Mouse (Mus musculus): ENCODE results near the gene Pitpnm1. TPM values are rescaled to one million over a fixed set of nuclear protein-coding genes. Genes with fewer than 3 reads are reported as not detected.

Pitpnm1 gene
- polyA plus RNA-seq, 1 experiment from 2014 or later: 9.2 TPM

DNA sequence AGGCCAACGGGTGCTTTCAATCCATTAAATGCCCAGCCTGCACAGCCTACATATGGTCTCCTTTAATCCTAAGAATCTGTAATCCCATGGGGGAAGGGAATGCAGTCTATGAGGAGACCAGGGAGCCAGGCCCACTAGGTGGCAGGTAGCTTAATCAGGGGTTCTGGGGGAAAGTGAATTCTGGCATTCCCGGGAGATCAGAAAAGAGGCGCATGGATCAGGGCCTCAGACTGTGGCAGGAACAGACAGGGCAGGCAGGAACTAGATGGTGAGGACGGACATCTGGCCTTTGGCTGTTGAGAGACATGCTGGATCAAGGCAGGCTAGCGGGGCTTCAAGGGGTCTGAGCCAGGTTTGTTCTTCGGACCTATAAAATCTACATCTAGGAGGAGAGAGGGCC lies 1.7 kb downstream of the Pitpnm1 start:
- Histone ChIP-seq H3K36me3 (ENCODE audit: control insufficient read depth, insufficient read depth, low read length) (no peaks in the 10 kb centered on the region), H3K9me3 (ENCODE audit: control insufficient read depth, low read depth, low read length) (no peaks in the 10 kb centered on the region), H3K4me3 (ENCODE audit: low read depth, low read length) (no peak overlapping the region), H3K27ac (ENCODE audit: low read length) (no peak overlapping the region), H3K4me2 (replicated peaks; ENCODE audit: low read depth, low read length) (peak overlapping the region; percentile 91; the same call in 1 of the 2 replicates), H3K27me3 (ENCODE audit: control insufficient read depth, insufficient read depth, low read length) (peaks cover 11% of the 10 kb centered on the region; the same call in 1 of the 2 replicates), H3K9ac (replicated peaks; ENCODE audit: low read depth, low read length) (no peak overlapping the region), H3K4me1 (ENCODE audit: control insufficient read depth, insufficient read depth, low read length) (peaks cover 21% of the 10 kb centered on the region; the same call in 1 of the 2 replicates)
- WGBS: 72% methylated on average over 6 of the region's 6 CpGs
- ATAC-seq (ENCODE audit: insufficient number of reproducible peaks, insufficient read depth, low FRiP score, low read depth): no peak

GRCm38 (mm10) chr19:4102049-4102448 lies 2.3 kb downstream of the Pitpnm1 start:
- H3K27ac ChIP-seq (ENCODE audit: low read length): no peak overlapping the region
- H3K9ac ChIP-seq (replicated peaks; ENCODE audit: low read depth, low read length): no peak overlapping the region
- H3K9me3 ChIP-seq (ENCODE audit: control insufficient read depth, low read depth, low read length): no peaks in the 10 kb centered on the region
- H3K27me3 ChIP-seq (ENCODE audit: control insufficient read depth, insufficient read depth, low read length): peaks cover 11% of the 10 kb centered on the region; the same call in 1 of the 2 replicates
- no peak overlapping the region for H3K4me3 ChIP-seq (ENCODE audit: low read depth, low read length)
- no peaks in the 10 kb centered on the region for H3K36me3 ChIP-seq (ENCODE audit: control insufficient read depth, insufficient read depth, low read length)
- no peak for ATAC-seq (ENCODE audit: insufficient number of reproducible peaks, insufficient read depth, low FRiP score, low read depth)
- 94% methylated on average over 2 of the region's 2 CpGs for WGBS
- H3K4me1 ChIP-seq (ENCODE audit: control insufficient read depth, insufficient read depth, low read length): peaks cover 21% of the 10 kb centered on the region; the same call in 1 of the 2 replicates
- H3K4me2 ChIP-seq (replicated peaks; ENCODE audit: low read depth, low read length): no peak overlapping the region

GRCm38 (mm10) chr19:4102626-4103025 lies 2.8 kb downstream of the Pitpnm1 start:
- no peaks in the 10 kb centered on the region for H3K36me3 ChIP-seq (ENCODE audit: control insufficient read depth, insufficient read depth, low read length)
- ATAC-seq (ENCODE audit: insufficient number of reproducible peaks, insufficient read depth, low FRiP score, low read depth): no peak

DNA sequence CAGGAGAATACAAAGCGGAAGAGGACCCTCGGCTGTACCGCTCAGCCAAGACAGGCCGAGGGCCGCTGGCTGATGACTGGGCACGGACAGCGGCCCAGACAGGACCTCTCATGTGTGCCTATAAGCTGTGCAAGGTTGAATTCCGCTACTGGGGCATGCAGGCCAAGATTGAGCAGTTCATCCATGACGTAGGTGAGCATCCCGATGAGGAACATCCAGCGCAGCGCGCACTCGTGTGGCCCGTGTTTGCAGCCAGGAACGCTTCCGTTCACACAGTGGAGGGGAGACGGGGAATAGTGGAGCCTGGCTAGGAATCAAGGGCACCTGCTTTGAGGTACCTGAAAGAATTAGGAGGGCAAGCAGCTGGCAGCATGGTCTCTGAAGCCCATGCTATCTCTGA lies 3.5 kb downstream of the Pitpnm1 start:
- Histone ChIP-seq H3K27me3 (ENCODE audit: control insufficient read depth, insufficient read depth, low read length) (peaks cover 11% of the 10 kb centered on the region; the same call in 1 of the 2 replicates), H3K4me2 (replicated peaks; ENCODE audit: low read depth, low read length) (no peak overlapping the region), H3K36me3 (ENCODE audit: control insufficient read depth, insufficient read depth, low read length) (no peaks in the 10 kb centered on the region), H3K9me3 (ENCODE audit: control insufficient read depth, low read depth, low read length) (no peaks in the 10 kb centered on the region), H3K4me1 (ENCODE audit: control insufficient read depth, insufficient read depth, low read length) (peaks cover 18% of the 10 kb centered on the region; the same call in 1 of the 2 replicates), H3K4me3 (ENCODE audit: low read depth, low read length) (no peak overlapping the region), H3K27ac (ENCODE audit: low read length) (no peak overlapping the region), H3K9ac (replicated peaks; ENCODE audit: low read depth, low read length) (no peak overlapping the region)
- ATAC-seq (ENCODE audit: insufficient number of reproducible peaks, insufficient read depth, low FRiP score, low read depth): no peak
- 92% methylated on average over 18 of the region's 18 CpGs for WGBS

More at GRCm38 (mm10) chr19:4102626-4103025, 2.8 kb downstream of the Pitpnm1 start:
- Histone ChIP-seq H3K27ac (ENCODE audit: low read length) (no peak overlapping the region), H3K9ac (replicated peaks; ENCODE audit: low read depth, low read length) (no peak overlapping the region), H3K9me3 (ENCODE audit: control insufficient read depth, low read depth, low read length) (no peaks in the 10 kb centered on the region), H3K4me2 (replicated peaks; ENCODE audit: low read depth, low read length) (no peak overlapping the region), H3K4me3 (ENCODE audit: low read depth, low read length) (no peak overlapping the region), H3K4me1 (ENCODE audit: control insufficient read depth, insufficient read depth, low read length) (peaks cover 21% of the 10 kb centered on the region; the same call in 1 of the 2 replicates), H3K27me3 (ENCODE audit: control insufficient read depth, insufficient read depth, low read length) (peaks cover 11% of the 10 kb centered on the region; the same call in 1 of the 2 replicates)
- 96% methylated on average over 12 of the region's 12 CpGs for WGBS

DNA sequence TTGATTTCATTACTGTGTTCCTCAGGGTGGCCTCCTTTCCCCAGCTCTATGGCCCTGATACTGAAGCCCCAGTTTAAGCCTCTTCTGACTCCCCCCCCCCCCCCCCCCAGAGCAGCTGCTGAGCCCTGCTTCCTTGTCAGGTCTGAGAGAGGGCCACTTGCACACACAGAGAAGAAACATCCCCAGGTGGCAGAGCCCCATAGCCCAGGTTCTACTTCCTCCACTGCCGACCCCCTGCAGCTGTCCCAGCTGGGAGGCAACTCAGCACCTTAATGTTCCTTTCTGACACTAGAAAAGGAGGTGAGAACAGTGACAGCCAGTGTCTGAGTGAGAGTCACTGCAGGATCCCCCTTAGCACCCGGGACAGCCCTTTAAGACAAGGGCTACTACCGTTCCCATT lies 4.0 kb downstream of the Pitpnm1 start:
- Histone ChIP-seq H3K9ac (replicated peaks; ENCODE audit: low read depth, low read length) (no peak overlapping the region), H3K4me1 (ENCODE audit: control insufficient read depth, insufficient read depth, low read length) (peaks cover 13% of the 10 kb centered on the region; the same call in 1 of the 2 replicates), H3K27ac (ENCODE audit: low read length) (no peak overlapping the region), H3K4me2 (replicated peaks; ENCODE audit: low read depth, low read length) (no peak overlapping the region), H3K4me3 (ENCODE audit: low read depth, low read length) (no peak overlapping the region), H3K9me3 (ENCODE audit: control insufficient read depth, low read depth, low read length) (no peaks in the 10 kb centered on the region), H3K27me3 (ENCODE audit: control insufficient read depth, insufficient read depth, low read length) (peaks cover 11% of the 10 kb centered on the region; the same call in 1 of the 2 replicates), H3K36me3 (ENCODE audit: control insufficient read depth, insufficient read depth, low read length) (no peaks in the 10 kb centered on the region)
- no peak for ATAC-seq (ENCODE audit: insufficient number of reproducible peaks, insufficient read depth, low FRiP score, low read depth)
- 70% methylated on average over 3 of the region's 3 CpGs for WGBS

DNA sequence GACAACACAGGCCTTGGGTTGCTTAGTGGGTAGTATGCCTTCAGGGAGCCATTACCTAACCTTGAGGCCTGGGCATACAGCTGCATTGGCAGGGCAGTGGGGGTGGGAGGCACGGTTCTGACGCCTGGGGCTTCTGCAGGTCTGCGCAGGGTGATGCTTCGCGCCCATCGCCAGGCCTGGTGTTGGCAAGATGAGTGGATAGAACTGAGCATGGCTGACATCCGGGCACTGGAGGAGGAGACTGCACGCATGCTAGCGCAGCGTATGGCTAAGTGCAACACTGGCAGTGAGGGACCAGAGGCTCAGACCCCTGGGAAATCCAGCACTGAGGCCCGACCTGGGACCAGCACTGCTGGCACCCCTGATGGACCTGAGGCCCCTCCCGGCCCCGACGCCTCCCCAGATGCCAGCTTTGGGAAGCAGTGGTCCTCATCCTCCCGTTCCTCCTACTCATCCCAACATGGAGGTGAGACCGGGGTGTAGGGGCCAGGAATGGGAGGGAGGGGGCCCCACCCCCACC lies 4.9 kb downstream of the Pitpnm1 start:
- H3K9ac ChIP-seq (replicated peaks; ENCODE audit: low read depth, low read length): no peak overlapping the region
- 87% methylated on average over 16 of the region's 16 CpGs for WGBS
- ATAC-seq (ENCODE audit: insufficient number of reproducible peaks, insufficient read depth, low FRiP score, low read depth): no peak
- peaks cover 11% of the 10 kb centered on the region; the same call in 1 of the 2 replicates for H3K27me3 ChIP-seq (ENCODE audit: control insufficient read depth, insufficient read depth, low read length)
- no peaks in the 10 kb centered on the region for H3K9me3 ChIP-seq (ENCODE audit: control insufficient read depth, low read depth, low read length)
- no peak overlapping the region for H3K4me2 ChIP-seq (replicated peaks; ENCODE audit: low read depth, low read length)
- no peak overlapping the region for H3K4me3 ChIP-seq (ENCODE audit: low read depth, low read length)
- no peak overlapping the region for H3K27ac ChIP-seq (ENCODE audit: low read length)
- peaks cover 7% of the 10 kb centered on the region; the same call in 1 of the 2 replicates for H3K4me1 ChIP-seq (ENCODE audit: control insufficient read depth, insufficient read depth, low read length)
- H3K36me3 ChIP-seq (ENCODE audit: control insufficient read depth, insufficient read depth, low read length): no peaks in the 10 kb centered on the region

DNA sequence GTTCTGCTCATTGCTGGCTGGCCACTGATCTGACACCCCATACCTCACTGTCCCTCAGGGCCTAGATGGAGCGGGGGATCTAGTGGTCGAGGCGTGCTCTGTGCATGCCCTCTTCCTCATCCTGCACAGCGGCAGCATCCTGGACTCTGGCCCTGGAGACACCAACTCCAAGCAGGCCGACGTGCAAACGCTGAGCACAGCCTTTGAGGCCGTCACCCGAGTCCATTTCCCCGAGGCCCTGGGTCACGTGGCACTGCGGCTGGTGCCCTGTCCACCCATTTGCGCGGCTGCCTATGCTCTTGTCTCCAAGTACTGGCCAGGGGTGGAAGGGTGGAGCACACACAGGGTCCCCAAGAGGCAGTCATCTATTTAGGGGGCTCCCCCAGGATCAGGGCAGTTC lies 6.9 kb downstream of the Pitpnm1 start:
- Histone ChIP-seq H3K9me3 (ENCODE audit: control insufficient read depth, low read depth, low read length) (no peaks in the 10 kb centered on the region), H3K4me2 (replicated peaks; ENCODE audit: low read depth, low read length) (no peak overlapping the region), H3K4me1 (ENCODE audit: control insufficient read depth, insufficient read depth, low read length) (no peaks in the 10 kb centered on the region), H3K27me3 (ENCODE audit: control insufficient read depth, insufficient read depth, low read length) (0 out of 2 replicates have a peak, but pooled peaks cover 3% of the 10 kb centered on the region), H3K36me3 (ENCODE audit: control insufficient read depth, insufficient read depth, low read length) (no peaks in the 10 kb centered on the region; the same call in 1 of the 2 replicates), H3K9ac (replicated peaks; ENCODE audit: low read depth, low read length) (no peak overlapping the region), H3K27ac (ENCODE audit: low read length) (no peak overlapping the region), H3K4me3 (ENCODE audit: low read depth, low read length) (no peak overlapping the region)
- no peak for ATAC-seq (ENCODE audit: insufficient number of reproducible peaks, insufficient read depth, low FRiP score, low read depth)
- WGBS: 93% methylated on average over 14 of the region's 14 CpGs

DNA sequence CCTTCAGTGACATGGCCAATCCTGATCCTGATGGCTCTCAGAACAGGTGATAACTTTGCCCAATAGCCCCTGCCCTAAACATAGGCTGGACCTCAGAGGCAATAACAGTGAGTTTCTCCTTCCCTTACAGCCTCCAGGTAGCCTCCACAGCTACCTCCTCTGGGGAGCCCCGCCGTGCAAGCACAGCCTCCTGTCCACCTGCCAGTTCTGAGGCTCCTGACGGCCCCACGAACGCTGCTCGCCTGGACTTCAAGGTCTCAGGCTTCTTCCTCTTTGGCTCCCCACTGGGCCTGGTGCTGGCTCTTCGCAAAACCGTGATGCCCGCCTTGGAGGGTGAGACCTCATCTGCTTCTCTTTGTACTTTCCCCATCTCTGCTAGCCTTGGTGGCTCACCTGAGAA lies 8.7 kb downstream of the Pitpnm1 start:
- H3K27me3 ChIP-seq (ENCODE audit: control insufficient read depth, insufficient read depth, low read length): no peaks in the 10 kb centered on the region

More for the DNA sequence above, 8.7 kb downstream of the Pitpnm1 start:
- Histone ChIP-seq H3K36me3 (ENCODE audit: control insufficient read depth, insufficient read depth, low read length) (peaks cover 11% of the 10 kb centered on the region; the same call in 1 of the 2 replicates), H3K9me3 (ENCODE audit: control insufficient read depth, low read depth, low read length) (no peaks in the 10 kb centered on the region), H3K4me1 (ENCODE audit: control insufficient read depth, insufficient read depth, low read length) (no peaks in the 10 kb centered on the region), H3K9ac (replicated peaks; ENCODE audit: low read depth, low read length) (no peak overlapping the region), H3K4me3 (ENCODE audit: low read depth, low read length) (no peak overlapping the region), H3K4me2 (replicated peaks; ENCODE audit: low read depth, low read length) (no peak overlapping the region), H3K27ac (ENCODE audit: low read length) (no peak overlapping the region)
- ATAC-seq (ENCODE audit: insufficient number of reproducible peaks, insufficient read depth, low FRiP score, low read depth): no peak
- 85% methylated on average over 9 of the region's 9 CpGs for WGBS
